In the genomic region with DNA sequence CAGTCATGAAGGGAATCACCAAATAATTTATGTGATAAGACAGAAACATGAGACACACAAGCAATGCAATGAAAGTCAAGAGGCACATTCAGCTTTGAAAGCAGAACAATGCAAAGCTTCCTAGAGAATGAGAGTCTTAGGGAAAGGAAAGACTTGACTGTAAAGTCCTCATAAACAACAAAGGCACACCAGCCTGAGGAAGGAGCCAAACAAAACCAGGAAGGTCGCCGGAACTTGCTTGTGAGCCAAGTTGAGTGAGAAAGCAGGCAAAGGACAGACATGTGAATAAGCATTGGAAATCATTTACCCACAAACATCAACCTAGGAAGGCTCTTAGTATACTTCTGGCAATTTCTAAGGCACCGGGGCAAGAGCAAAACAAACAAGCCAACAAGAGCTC, we compare ENCODE assay signal across 18 mouse cellular contexts. TPM values are rescaled to one million over a fixed set of nuclear protein-coding genes. Genes with fewer than 3 reads are reported as not detected.
DNase-seq lines count a peak whose midpoint lies in the region; ATAC-seq and TF ChIP-seq lines count a peak whose summit lies in the region.
"Had no signal": no experiment of that assay in that cellular context is flagged by ENCODE, and none has a peak within 500 bp of the region (broad histone marks: within the 10 kb centered on the region; RNA-seq: fewer than 3 reads in every experiment).

No protein-coding gene starts in this region.

- DNase-seq in adrenal gland, adult 2 months, result peak; percentile 15
- DNase-seq in adrenal gland, adult 8-10 months, result no peak
- DNase-seq in kidney, postnatal 0 days (ENCODE audit: low spot score), result peak; percentile 59
- peak; percentile 19 for DNase-seq in lung, postnatal 25 days (ENCODE audit: low spot score)
- no peak for DNase-seq in right cerebral cortex, postnatal 14 days
- no peak for DNase-seq in spleen, postnatal 4 days (ENCODE audit: low spot score in 2 of 2)
- DNase-seq: forebrain, postnatal 0 days; gastrocnemius, postnatal 10 days; liver, postnatal 0 days; retina, postnatal 1 day; thymus, postnatal 14 days had no signal

- 0 out of 2 replicates have a peak overlapping the region, but pooled peaks have one; percentile 0 for H3K27ac ChIP-seq in heart, embryonic 15.5 days
- no peak overlapping the region for H3K27ac ChIP-seq in heart, embryonic 11.5 days (ENCODE audit: low read depth, low read length)
- H3K27ac ChIP-seq in kidney, postnatal 0 days, result no peak overlapping the region
- H3K27ac ChIP-seq: embryonic facial prominence, embryonic 12.5 days; midbrain, embryonic 10.5 days; stomach, embryonic 15.5 days had no signal

- no peak overlapping the region for H3K4me2 ChIP-seq in heart, embryonic 15.5 days
- no peak overlapping the region for H3K4me2 ChIP-seq in heart, embryonic 11.5 days
- H3K4me2 ChIP-seq in kidney, postnatal 0 days (ENCODE audit: low read length), result no peak overlapping the region
- H3K4me2 ChIP-seq: embryonic facial prominence, embryonic 12.5 days; stomach, embryonic 15.5 days had no signal

- H3K9me3 ChIP-seq in heart, embryonic 15.5 days (replicated peaks), result no peaks in the 10 kb centered on the region
- H3K9me3 ChIP-seq in heart, embryonic 11.5 days (replicated peaks; ENCODE audit: control insufficient read depth, low read length), result no peaks in the 10 kb centered on the region
- H3K9me3 ChIP-seq in kidney, postnatal 0 days (replicated peaks; ENCODE audit: low read length), result no peaks in the 10 kb centered on the region
- H3K9me3 ChIP-seq: embryonic facial prominence, embryonic 12.5 days; midbrain, embryonic 10.5 days; stomach, embryonic 15.5 days had no signal

- no peaks in the 10 kb centered on the region for H3K27me3 ChIP-seq in heart, embryonic 15.5 days
- no peaks in the 10 kb centered on the region for H3K27me3 ChIP-seq in heart, embryonic 11.5 days (ENCODE audit: control insufficient read depth, insufficient read depth, low read length)
- no peaks in the 10 kb centered on the region for H3K27me3 ChIP-seq in kidney, postnatal 0 days (ENCODE audit: insufficient read depth, low read length)
- H3K27me3 ChIP-seq: CH12.LX; embryonic facial prominence, embryonic 12.5 days; stomach, embryonic 15.5 days had no signal

- H3K36me3 ChIP-seq in heart, embryonic 15.5 days, result no peaks in the 10 kb centered on the region
- no peaks in the 10 kb centered on the region for H3K36me3 ChIP-seq in heart, embryonic 11.5 days (ENCODE audit: control insufficient read depth, insufficient read depth, low read length)
- H3K36me3 ChIP-seq in kidney, postnatal 0 days (ENCODE audit: insufficient read depth, low read length), result no peaks in the 10 kb centered on the region
- H3K36me3 ChIP-seq: embryonic facial prominence, embryonic 12.5 days; midbrain, embryonic 10.5 days; stomach, embryonic 15.5 days had no signal

- H3K4me3 ChIP-seq in heart, embryonic 15.5 days, result no peak overlapping the region
- H3K4me3 ChIP-seq in heart, embryonic 11.5 days (ENCODE audit: low read depth, low read length), result no peak overlapping the region
- no peak overlapping the region for H3K4me3 ChIP-seq in kidney, postnatal 0 days (replicated peaks; ENCODE audit: low read depth, low read length)
- H3K4me3 ChIP-seq: embryonic facial prominence, embryonic 12.5 days; midbrain, embryonic 10.5 days; stomach, embryonic 15.5 days had no signal

- no peak for ATAC-seq in heart, embryonic 15.5 days (replicated peaks; ENCODE audit: insufficient number of reproducible peaks, insufficient read depth, low FRiP score, low read depth)
- no peak for ATAC-seq in heart, embryonic 11.5 days (replicated peaks; ENCODE audit: insufficient number of reproducible peaks, low FRiP score, low TSS enrichment)
- no peak for ATAC-seq in kidney, postnatal 0 days (replicated peaks; ENCODE audit: low FRiP score, low read depth)
- ATAC-seq: forebrain, postnatal 0 days; inflammation-experienced regulatory T-cells, adult 6 months; liver, postnatal 0 days had no signal

- H3K4me1 ChIP-seq in heart, embryonic 15.5 days (replicated peaks), result no peaks in the 10 kb centered on the region
- H3K4me1 ChIP-seq in heart, embryonic 11.5 days (ENCODE audit: control insufficient read depth, insufficient read depth, low read length), result no peaks in the 10 kb centered on the region
- peaks cover 3% of the 10 kb centered on the region; the same call in 1 of the 2 replicates for H3K4me1 ChIP-seq in kidney, postnatal 0 days (replicated peaks; ENCODE audit: insufficient read depth, low read length)
- H3K4me1 ChIP-seq: embryonic facial prominence, embryonic 12.5 days; midbrain, embryonic 10.5 days; stomach, embryonic 15.5 days had no signal

- WGBS in heart, embryonic 15.5 days, result 57% methylated on average over 3 of the region's 3 CpGs
- WGBS in heart, embryonic 11.5 days (ENCODE audit: insufficient replicate concordance), result 61% methylated on average over 3 of the region's 3 CpGs
- WGBS in kidney, postnatal 0 days, result 18% methylated on average over 3 of the region's 3 CpGs

- TF ChIP-seq CTCF in kidney, postnatal 0 days (IDR thresholded peaks at IDR 0.05; ENCODE audit: low read depth), result no peak

- H3K9ac ChIP-seq in heart, embryonic 15.5 days, result no peak overlapping the region
- no peak overlapping the region for H3K9ac ChIP-seq in heart, embryonic 11.5 days (ENCODE audit: low read depth, low read length)
- no peak overlapping the region for H3K9ac ChIP-seq in kidney, postnatal 0 days (ENCODE audit: low read depth, low read length)
- H3K9ac ChIP-seq: embryonic facial prominence, embryonic 12.5 days; forebrain, postnatal 0 days; liver, postnatal 0 days; stomach, embryonic 15.5 days had no signal

RNA-seq across cellular contexts. Expression of gene Cavin2, which starts 43.5 kb away (rescaled TPM):
- total RNA-seq in adrenal gland, adult 2 months (2021), result 10 to 100 TPM; 53.8 to 74.8 TPM
- 20.7 and 26.8 TPM in 2 replicates for polyA plus RNA-seq in adrenal gland, adult 2 months (2012; rRNA removed)
- total RNA-seq in adrenal gland, adult 8-10 months (2022), result 10 to 100 TPM; 31.3 to 69.1 (median 42.0) TPM
- 182 and 194 TPM in 2 replicates for polyA plus RNA-seq in heart, embryonic 15.5 days (2015; fragmentation: Nextera tagmentation; extraction: Ambion mirVana)
- polyA plus RNA-seq in heart, embryonic 11.5 days (2014; fragmentation: Nextera tagmentation; extraction: Ambion mirVana), result 107 and 123 TPM in 2 replicates
- polyA plus RNA-seq in kidney, postnatal 0 days (2015; fragmentation: Nextera tagmentation; extraction: Ambion mirVana), result 30.8 and 32.1 TPM in 2 replicates
- total RNA-seq: CH12.LX had no signal
- polyA plus RNA-seq: inflammation-experienced regulatory T-cells, adult 6 months had no signal

Comparison
In these comparisons a context has a peak if more than half of its experiments do, and no peak if none do; other contexts are left out.
1. DNase-seq: peak in adrenal gland, adult 2 months (single experiment), kidney, postnatal 0 days (single experiment) and lung, postnatal 25 days (single experiment); none in adrenal gland, adult 8-10 months (single experiment), right cerebral cortex, postnatal 14 days (single experiment) and spleen, postnatal 4 days (0 of 2).